Mouse (Mus musculus) forebrain, embryonic 10.5 days (tissue): ENCODE results near the gene Magi2. TPM values are rescaled to one million over a fixed set of nuclear protein-coding genes. Genes with fewer than 3 reads are reported as not detected.

Experiments used
- DNase-seq: peaks from one replicate; pipeline ENCODE4 v3.0.0-alpha.2; 2017; ENCODE audit warnings: low spot score; ENCODE audit errors: extremely low spot score
- H3K27ac ChIP-seq: fragments of 300-500 bp; sonication (generic); 2 replicates; pipeline ENCODE4 v1.5.1; 2016; ENCODE audit warnings: mild to moderate bottlenecking
- H3K27me3 ChIP-seq: fragments of 300-500 bp; sonication (generic); 2 replicates; pipeline ENCODE4 v1.6.1; 2016; ENCODE audit warnings: mild to moderate bottlenecking; ENCODE audit not compliant: poor library complexity, severe bottlenecking
- H3K36me3 ChIP-seq: fragments of 300-500 bp; sonication (generic); replicated peaks from 2 replicates; pipeline ENCODE4 v1.6.1; 2016; ENCODE audit warnings: mild to moderate bottlenecking, moderate library complexity
- H3K4me1 ChIP-seq: fragments of 300-500 bp; sonication (generic); 2 replicates; pipeline ENCODE4 v1.6.1; 2016
- H3K4me3 ChIP-seq: fragments of 300-500 bp; sonication (generic); 2 replicates; pipeline ENCODE4 v1.5.1; 2016; ENCODE audit warnings: mild to moderate bottlenecking, moderate library complexity
- H3K9me3 ChIP-seq: fragments of 300-500 bp; sonication (generic); 2 replicates; pipeline ENCODE4 v1.6.1; 2016; ENCODE audit warnings: mild to moderate bottlenecking, moderate library complexity
- WGBS: fragments of 180-500 bp; shearing (Covaris S2); methylation state at CpG from one replicate; pipeline ENCODE4 v1.1.7; 2016; 5-methylcytosine and 5-hydroxymethylcytosine counted together
- polyA plus RNA-seq: library from polyadenylated mRNA; unstranded; fragments of >200 nt; fragmentation: Nextera tagmentation; extraction: Ambion mirVana; gene quantifications from 2 replicates; pipeline ENCODE4 v1.2.1, GENCODE M21; 2016

Gene Magi2
- polyA plus RNA-seq, 1 experiment from 2014 or later, result 7.4 TPM

DNA sequence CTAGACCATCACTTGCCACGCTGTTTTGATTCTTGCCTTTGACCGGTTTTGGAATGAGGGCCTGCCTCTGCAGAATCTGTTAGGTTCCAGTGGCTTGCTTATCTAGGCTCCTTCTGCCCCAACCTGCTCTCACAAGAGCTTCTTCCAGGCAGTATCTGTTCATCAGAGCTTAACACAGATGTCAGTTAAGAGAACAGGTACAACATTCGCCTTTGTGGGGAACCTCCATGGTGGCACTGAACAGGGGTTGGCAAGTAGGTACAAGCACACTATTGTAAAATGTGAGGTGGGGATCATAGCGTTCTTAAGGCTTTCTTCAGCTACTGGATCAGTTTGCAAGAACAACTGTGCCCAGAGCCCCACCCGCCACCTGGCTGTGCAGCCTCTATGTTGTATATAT is 1442.6 kb downstream of the Magi2 start:
- Histone ChIP-seq H3K4me3 (no peak overlapping the region), H3K4me1 (no peaks in the 10 kb centered on the region), H3K27ac (no peak overlapping the region), H3K36me3 (no peaks in the 10 kb centered on the region), H3K9me3 (no peaks in the 10 kb centered on the region), H3K27me3 (no peaks in the 10 kb centered on the region)
- no peak for DNase-seq
- 88% methylated on average over 5 of the region's 5 CpGs for WGBS

DNA sequence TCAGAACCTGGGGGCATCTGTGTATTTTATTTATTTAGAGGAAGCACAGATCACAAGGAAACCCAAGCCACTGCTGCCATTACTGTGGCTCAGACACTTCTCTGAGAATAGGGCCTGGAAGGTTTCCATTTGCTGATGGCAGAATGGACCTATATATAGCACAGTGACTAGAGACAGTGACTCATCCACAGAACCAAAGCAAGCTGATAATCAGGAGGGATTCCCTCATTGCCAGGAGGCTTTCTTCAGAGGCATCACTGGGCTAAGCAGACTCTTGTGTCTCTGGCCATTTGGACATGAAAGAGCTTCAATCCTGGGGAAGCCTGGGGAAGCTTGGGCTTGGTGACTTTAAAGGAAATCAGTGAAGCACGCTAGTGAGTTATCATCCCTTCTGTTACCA is 1445.0 kb downstream of the Magi2 start:
- Histone ChIP-seq H3K4me3 (no peak overlapping the region), H3K4me1 (peaks cover 18% of the 10 kb centered on the region)

DNA sequence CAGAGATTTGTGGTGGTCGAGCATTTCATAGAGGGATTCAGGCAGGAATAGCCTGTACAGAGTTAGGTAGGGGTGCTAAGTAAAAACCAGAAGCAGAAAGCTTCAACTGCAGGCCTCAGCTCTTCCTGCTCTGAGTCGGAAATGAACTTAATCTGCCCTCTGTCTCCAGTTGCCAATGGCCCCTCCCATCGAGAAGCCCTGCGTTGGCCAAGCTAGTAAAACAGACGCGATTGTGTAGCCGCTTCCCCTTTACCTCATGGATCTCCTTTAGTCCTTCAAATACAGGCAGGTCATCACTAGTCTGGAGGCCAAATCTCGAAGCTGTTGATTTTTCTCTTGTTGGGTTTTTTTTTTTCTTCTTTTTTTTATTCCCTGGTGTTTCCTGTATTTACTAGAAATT is 1447.7 kb downstream of the Magi2 start:
- Histone ChIP-seq H3K27ac (no peak overlapping the region), H3K9me3 (no peaks in the 10 kb centered on the region), H3K36me3 (no peaks in the 10 kb centered on the region), H3K27me3 (no peaks in the 10 kb centered on the region), H3K4me1 (peaks cover 30% of the 10 kb centered on the region), H3K4me3 (no peak overlapping the region)
- WGBS, result 78% methylated on average over 8 of the region's 8 CpGs
- no peak for DNase-seq

More for the DNA sequence above, 1445.0 kb downstream of the Magi2 start:
- WGBS, result 59% methylated on average over 1 of the region's 1 CpGs
- H3K9me3 ChIP-seq, result no peaks in the 10 kb centered on the region
- no peaks in the 10 kb centered on the region for H3K27me3 ChIP-seq
- DNase-seq, result no peak
- H3K27ac ChIP-seq, result no peak overlapping the region
- no peaks in the 10 kb centered on the region for H3K36me3 ChIP-seq

DNA sequence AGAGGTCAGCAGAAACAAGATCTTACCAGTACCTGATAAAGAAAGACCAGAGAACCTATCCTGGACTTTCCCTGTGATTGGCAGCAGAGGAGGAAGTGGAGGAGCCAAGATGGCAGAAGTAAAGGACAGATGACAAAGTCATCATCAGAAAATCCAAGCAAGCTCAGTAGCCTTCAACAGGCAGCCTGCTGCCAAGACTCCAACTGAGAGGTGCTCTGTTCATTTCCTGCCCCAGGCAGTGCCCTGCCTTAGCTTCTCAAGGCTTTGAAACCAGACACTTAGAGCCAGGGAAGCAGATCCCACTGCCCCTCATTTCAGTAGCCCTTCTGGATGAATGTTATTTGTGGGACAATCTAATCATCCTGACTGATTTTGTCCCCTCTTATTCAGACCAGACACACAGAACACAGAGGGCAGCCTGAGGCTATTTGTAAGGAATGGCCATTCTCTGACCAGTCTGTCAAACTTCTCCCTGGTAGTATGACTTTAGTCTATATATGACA is 1448.4 kb downstream of the Magi2 start:
- H3K27me3 ChIP-seq, result no peaks in the 10 kb centered on the region
- H3K4me1 ChIP-seq, result peaks cover 30% of the 10 kb centered on the region
- no peak overlapping the region for H3K27ac ChIP-seq
- H3K9me3 ChIP-seq, result no peaks in the 10 kb centered on the region
- no peak overlapping the region for H3K4me3 ChIP-seq
- no peak for DNase-seq
- no peaks in the 10 kb centered on the region for H3K36me3 ChIP-seq

DNA sequence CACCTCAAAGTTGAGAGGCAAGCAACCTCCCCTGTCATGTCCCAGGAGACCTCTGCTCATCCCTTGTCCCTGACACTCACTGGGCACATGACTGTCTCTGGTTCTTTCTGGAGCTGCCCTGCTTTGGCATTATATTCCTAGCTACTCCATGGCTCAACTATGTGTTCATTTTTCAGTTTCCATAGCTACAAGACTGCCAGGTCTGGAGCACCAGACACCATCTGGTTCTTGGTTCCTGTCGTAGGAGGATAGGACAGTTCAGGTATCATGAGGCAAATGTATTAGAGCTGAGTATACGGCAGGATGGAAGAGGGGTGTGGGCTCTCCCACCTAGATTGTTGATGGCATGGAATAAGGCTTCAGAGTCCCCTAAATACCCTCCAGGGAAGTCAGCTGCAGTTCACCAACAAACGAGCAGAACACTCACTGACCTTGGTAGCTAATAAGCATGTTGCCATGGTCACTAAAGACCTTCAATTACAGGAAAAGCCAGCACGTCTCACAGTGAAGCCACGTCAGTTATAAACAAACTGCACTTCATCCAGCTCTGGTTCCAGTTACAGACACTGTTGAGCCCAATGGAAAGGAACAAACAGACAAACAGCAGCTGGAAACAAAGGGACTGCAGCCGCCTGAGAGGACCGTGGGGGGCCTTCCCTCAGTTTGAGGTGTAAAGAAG is 1449.5 kb downstream of the Magi2 start:
- peaks cover 32% of the 10 kb centered on the region for H3K4me1 ChIP-seq
- no peak overlapping the region for H3K4me3 ChIP-seq
- peak; percentile 21 for DNase-seq
- WGBS, result 17% methylated on average over 7 of the region's 7 CpGs
- H3K9me3 ChIP-seq, result no peaks in the 10 kb centered on the region
- H3K27ac ChIP-seq, result peak overlapping the region; percentile 72
- H3K27me3 ChIP-seq, result no peaks in the 10 kb centered on the region
- no peaks in the 10 kb centered on the region for H3K36me3 ChIP-seq

DNA sequence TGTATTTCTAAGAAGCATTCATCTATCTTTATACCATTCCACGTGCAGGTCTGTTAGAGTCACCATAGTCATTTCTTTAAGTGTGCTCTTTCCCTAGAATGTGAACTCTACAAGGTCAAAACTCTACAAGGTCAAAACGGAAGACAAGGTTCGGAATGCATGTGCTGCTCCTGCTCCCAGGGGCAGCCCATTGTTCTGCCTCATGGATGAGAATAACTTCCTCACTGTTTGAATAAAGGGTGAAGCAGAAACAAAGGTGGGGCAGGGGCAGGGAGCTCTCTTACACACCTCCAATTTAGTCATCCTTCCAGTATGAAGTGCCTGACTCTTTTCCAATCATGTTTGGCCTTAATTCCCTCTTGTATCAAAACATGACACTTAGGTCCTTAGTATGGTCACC is 1450.4 kb downstream of the Magi2 start:
- Histone ChIP-seq H3K27ac (0 out of 2 replicates have a peak overlapping the region, but pooled peaks have one; percentile 72), H3K4me1 (peaks cover 39% of the 10 kb centered on the region), H3K27me3 (no peaks in the 10 kb centered on the region), H3K4me3 (no peak overlapping the region), H3K36me3 (no peaks in the 10 kb centered on the region), H3K9me3 (no peaks in the 10 kb centered on the region)
- 65% methylated on average over 3 of the region's 3 CpGs for WGBS
- no peak for DNase-seq

DNA sequence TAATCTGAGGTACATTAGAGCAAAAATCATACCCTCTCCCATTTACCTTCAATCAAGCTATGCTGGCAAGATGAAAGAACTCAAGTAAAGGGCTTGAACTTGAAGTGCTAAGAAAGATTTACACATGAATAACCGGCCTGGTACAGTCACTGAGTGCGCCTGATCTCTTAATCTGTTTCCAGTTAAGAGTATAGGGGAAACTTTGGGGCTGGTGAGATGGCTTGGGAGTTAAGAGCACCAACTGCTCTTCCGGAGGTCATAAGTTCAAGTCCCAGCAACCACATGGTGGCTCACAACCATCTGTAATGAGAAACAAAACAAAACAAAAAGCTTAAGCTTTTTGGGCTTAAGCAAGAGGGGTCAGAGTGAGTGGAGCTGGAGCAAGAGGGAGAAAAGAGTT is 1451.7 kb downstream of the Magi2 start:
- Histone ChIP-seq H3K9me3 (no peaks in the 10 kb centered on the region), H3K4me1 (peaks cover 39% of the 10 kb centered on the region), H3K4me3 (no peak overlapping the region), H3K36me3 (no peaks in the 10 kb centered on the region), H3K27me3 (no peaks in the 10 kb centered on the region), H3K27ac (no peak overlapping the region)
- WGBS, result 56% methylated on average over 3 of the region's 3 CpGs
- no peak for DNase-seq

DNA sequence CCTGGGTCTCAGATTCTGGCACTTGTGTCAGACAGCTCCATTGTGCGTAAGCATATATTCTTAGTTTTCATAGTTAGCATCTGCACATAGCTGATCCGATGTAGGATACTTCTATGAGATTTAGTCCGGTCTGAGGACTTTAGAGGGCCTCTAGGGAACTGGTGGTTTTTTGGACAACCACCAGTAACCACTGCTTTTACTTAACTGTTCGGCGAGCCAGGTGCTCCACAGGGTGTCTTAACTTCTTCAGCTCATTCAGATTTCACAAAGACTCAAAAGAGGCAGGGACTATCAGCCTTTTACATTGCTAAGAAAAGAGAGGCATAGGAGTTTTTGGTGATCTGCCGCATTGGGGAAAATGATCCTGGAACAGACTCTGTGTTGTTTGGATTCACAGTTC is 1453.1 kb downstream of the Magi2 start:
- 90% methylated on average over 6 of the region's 6 CpGs for WGBS
- no peak for DNase-seq
- H3K27me3 ChIP-seq, result no peaks in the 10 kb centered on the region

DNA sequence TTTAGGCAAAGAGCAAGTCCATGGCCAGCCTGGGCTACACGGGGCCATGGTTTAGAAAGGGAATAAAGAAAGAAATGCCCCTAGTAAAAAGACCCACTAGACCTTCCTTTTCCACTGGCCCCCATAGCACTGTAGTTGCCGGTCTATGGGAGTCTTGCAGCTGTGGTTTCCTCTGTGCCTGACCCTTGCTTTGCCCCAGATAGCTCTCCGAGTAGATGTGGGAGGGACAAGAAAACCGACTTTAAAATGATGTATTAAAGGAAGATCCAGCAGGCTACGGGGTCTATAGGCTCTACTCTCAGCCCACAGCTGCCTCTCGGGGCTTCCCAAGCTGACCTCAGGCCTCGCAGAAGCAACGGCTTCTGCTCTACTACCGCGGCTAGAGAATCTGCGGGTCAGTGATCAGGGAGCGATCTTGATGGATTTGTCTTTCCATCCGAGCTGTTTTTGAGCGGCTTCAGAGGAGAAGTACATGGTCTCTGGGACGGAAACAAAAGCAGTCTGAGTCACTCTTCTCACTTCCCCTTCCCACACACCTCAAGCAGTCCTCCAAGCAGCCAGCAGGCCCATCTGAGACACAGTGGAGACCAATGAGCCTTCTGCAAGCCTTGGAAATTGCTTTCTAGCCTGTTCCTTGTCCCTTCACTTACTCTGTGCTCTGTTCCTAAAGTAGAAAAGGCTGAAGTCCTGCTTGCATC is 1454.1 kb downstream of the Magi2 start:
- H3K27ac ChIP-seq, result no peak overlapping the region
- DNase-seq, result no peak

More for the DNA sequence above, 1453.1 kb downstream of the Magi2 start:
- peaks cover 38% of the 10 kb centered on the region for H3K4me1 ChIP-seq
- no peaks in the 10 kb centered on the region for H3K9me3 ChIP-seq
- H3K27ac ChIP-seq, result no peak overlapping the region
- H3K36me3 ChIP-seq, result no peaks in the 10 kb centered on the region
- no peak overlapping the region for H3K4me3 ChIP-seq

DNA sequence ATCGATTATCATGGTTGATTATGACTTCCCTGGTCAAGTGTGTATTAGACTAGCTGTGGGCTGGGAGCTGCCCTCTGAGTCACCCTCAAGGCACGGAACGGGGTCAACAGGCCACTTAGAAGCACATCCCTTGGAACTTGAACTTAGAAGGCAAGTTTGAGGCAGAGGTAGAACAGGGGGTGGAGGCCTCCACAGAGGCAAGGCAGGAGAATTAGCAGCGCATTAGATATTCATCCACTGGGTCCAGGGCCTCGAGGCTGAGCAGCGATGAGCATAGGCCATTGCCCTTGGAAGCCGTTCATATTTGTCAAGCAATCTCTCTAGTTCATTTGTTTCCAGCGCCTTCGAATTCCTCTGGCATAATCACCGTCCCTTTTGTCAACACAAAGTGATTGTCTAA is 1454.8 kb downstream of the Magi2 start:
- no peak for DNase-seq
- H3K4me1 ChIP-seq, result peaks cover 22% of the 10 kb centered on the region
- 87% methylated on average over 10 of the region's 10 CpGs for WGBS
- no peak overlapping the region for H3K4me3 ChIP-seq
- H3K27me3 ChIP-seq, result no peaks in the 10 kb centered on the region
- H3K36me3 ChIP-seq, result no peaks in the 10 kb centered on the region
- no peak overlapping the region for H3K27ac ChIP-seq
- H3K9me3 ChIP-seq, result no peaks in the 10 kb centered on the region

More for the DNA sequence above, 1454.1 kb downstream of the Magi2 start:
- Histone ChIP-seq H3K4me3 (no peak overlapping the region), H3K36me3 (no peaks in the 10 kb centered on the region), H3K9me3 (no peaks in the 10 kb centered on the region), H3K4me1 (peaks cover 29% of the 10 kb centered on the region), H3K27me3 (no peaks in the 10 kb centered on the region)
- WGBS, result 95% methylated on average over 15 of the region's 15 CpGs

DNA sequence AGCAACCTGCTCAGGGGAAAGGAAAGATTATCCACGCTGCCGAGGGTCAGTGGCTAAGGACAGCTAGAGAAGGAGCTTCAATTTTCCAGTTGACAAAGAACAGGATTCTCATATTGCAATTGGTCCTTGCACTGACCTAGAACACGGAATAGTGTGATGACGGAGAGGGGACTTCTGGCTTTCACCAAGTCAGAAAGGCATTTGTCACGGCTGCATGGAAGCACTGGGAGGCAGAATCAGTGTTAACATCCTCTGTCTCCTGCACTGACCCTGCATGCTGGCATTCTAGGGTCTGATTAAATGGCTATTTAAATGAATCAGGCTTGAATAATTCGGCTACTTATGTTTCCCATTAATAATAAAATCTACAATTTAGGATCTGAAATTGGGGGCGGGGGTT is 1455.4 kb downstream of the Magi2 start:
- H3K9me3 ChIP-seq, result no peaks in the 10 kb centered on the region
- DNase-seq, result no peak
- H3K27me3 ChIP-seq, result no peaks in the 10 kb centered on the region
- peaks cover 17% of the 10 kb centered on the region for H3K4me1 ChIP-seq
- WGBS, result 78% methylated on average over 7 of the region's 7 CpGs
- H3K36me3 ChIP-seq, result no peaks in the 10 kb centered on the region
- no peak overlapping the region for H3K4me3 ChIP-seq
- no peak overlapping the region for H3K27ac ChIP-seq

DNA sequence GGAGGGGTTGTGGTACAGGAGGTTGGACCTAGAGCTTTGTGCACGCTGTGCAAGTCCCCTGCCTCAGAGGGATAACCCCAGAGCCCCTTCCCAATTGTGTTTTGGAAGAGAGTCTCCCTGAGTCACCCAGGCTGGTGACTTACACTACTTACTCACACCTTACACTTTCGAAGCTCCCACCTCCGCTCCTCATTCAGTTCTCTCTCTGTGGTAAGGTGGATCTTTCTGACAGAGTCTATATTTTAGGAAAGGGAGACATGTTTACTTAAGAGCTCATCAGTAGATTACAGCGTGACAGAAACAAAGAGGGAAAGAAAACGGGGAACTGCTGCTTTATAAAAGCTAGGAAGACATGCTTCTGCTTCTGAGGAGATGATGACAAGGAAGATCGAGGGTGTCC is 1457.3 kb downstream of the Magi2 start:
- Histone ChIP-seq H3K27me3 (no peaks in the 10 kb centered on the region), H3K9me3 (peaks cover under 1% of the 10 kb centered on the region; the same call in 1 of the 2 replicates), H3K4me1 (peaks cover 9% of the 10 kb centered on the region), H3K27ac (no peak overlapping the region), H3K36me3 (no peaks in the 10 kb centered on the region), H3K4me3 (no peak overlapping the region)
- 87% methylated on average over 6 of the region's 6 CpGs for WGBS
- DNase-seq, result no peak

DNA sequence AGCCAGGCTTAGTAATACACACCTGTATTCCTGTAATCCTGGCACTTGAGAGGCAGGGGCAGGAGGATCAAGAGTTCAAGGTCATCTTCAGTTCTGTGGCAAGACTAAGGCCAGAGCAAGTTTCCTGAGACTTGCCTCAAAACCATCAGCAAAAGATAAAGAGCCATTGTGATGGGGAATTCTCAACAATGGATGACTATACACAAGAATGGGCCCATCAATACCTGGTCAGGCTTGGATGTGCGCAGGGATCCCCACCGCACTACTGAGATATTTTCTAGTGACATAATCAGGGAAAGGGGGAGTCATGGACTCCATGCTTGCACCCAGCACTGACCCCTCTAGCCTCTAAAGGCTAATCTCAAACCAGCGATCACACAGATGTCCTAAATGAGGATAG is 1465.4 kb downstream of the Magi2 start:
- 94% methylated on average over 3 of the region's 3 CpGs for WGBS
- H3K27ac ChIP-seq, result no peak overlapping the region

More for the DNA sequence above, 1465.4 kb downstream of the Magi2 start:
- Histone ChIP-seq H3K27me3 (no peaks in the 10 kb centered on the region), H3K36me3 (no peaks in the 10 kb centered on the region), H3K9me3 (peaks cover 15% of the 10 kb centered on the region; the same call in 1 of the 2 replicates), H3K4me1 (no peaks in the 10 kb centered on the region), H3K4me3 (no peak overlapping the region)
- no peak for DNase-seq
